Mouse (Mus musculus) bone marrow macrophage, adult 2 months (primary cell): ENCODE measurements around the gene Rptn.
A peak's percentile ranks its signal among the peaks of the same experiment; 100 is the strongest.

Source experiments
- CTCF ChIP-seq: IDR thresholded peaks from 2 replicates; pipeline ENCODE4 v1.5.1; 2012; ENCODE audit warnings: low read depth, mild to moderate bottlenecking, low read length, moderate library complexity
- POLR2A ChIP-seq: IDR thresholded peaks from 2 replicates; pipeline ENCODE4 v1.6.1; 2012; ENCODE audit warnings: mild to moderate bottlenecking, low read depth, low read length, borderline replicate concordance

- peak; percentile 38; the same call in 1 of the 2 replicates for TF ChIP-seq CTCF
- TF ChIP-seq POLR2A: no peak
Measured at GRCm38 (mm10) chr3:93406992-93407391, 13.5 kb downstream of the Rptn start.
